Mouse (Mus musculus) layer of hippocampus, adult 2 months (tissue): ENCODE measurements around the gene Celf2. TPM values are rescaled to one million over a fixed set of nuclear protein-coding genes. Genes with fewer than 3 reads are reported as not detected.
A peak's percentile ranks its signal among the peaks of the same experiment; 100 is the strongest.

ENCODE experiments used
- DNase-seq, 2 experiments: peaks; one replicate each; pipeline ENCODE4 v3.0.0; 2022; ENCODE audit warnings: low spot score in 2 of 2
- H3K27ac ChIP-seq: fragments of 200-600 bp; 2 replicates; pipeline ENCODE4 v1.8.1; 2022
- H3K4me3 ChIP-seq: fragments of 200-600 bp; 2 replicates; pipeline ENCODE4 v1.8.1; 2022; ENCODE audit warnings: mild to moderate bottlenecking
- CTCF ChIP-seq: fragments of 200-600 bp; conservative IDR thresholded peaks from 2 replicates; pipeline ENCODE4 v1.8.1; 2022; ENCODE audit warnings: antibody characterized with exemption, mild to moderate bottlenecking, moderate library complexity
- total RNA-seq, 2 experiments: library from RNA; stranded (reverse); gene quantifications; 2 replicates each; pipeline ENCODE4 v1.2.3; 2021

The Celf2 gene
- total RNA-seq, 2 experiments from 2014 or later = 500 to 535 TPM

DNA sequence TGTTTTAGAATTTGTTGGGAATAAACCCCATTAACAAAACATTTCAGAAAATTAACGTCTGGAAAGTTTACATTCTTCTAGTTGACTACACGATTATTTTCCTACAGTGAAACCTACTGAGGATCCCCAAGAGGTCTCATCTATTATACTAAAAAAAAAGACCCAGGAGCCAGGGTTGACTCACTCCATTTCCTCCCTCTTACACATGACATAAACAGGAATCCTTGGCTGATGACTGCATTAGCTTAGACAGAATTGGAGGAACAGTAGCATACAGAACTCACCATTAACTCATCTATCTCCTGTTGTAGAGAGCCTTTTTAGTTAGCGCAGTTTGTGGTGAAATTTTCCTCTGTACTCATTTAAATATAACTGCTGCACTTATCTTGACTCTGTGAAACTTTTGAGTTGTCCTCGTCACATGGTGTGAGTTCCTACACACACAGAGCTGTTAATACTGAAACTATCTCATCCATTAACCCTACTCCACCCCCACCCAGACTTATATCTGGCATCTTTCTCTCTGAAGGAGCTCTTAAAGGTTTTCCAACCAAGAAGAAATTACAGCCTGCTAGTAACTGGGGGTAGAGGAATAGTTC lies 813.9 kb downstream of the Celf2 start:
- Histone ChIP-seq H3K27ac (no peak overlapping the region), H3K4me3 (no peak overlapping the region)
- no peak for TF ChIP-seq CTCF
- DNase-seq = no peak

- TF ChIP-seq CTCF = no peak
- Histone ChIP-seq H3K4me3 (no peak overlapping the region), H3K27ac (no peak overlapping the region)
- no peak for DNase-seq
These were observed 819.7 kb downstream of the Celf2 start for GRCm38 (mm10) chr2:6689689-6690088.

GRCm38 (mm10) chr2:6678231-6678630 lies 831.1 kb downstream of the Celf2 start:
- Histone ChIP-seq H3K4me3 (no peak overlapping the region), H3K27ac (no peak overlapping the region)
- no peak for TF ChIP-seq CTCF
- no peak for DNase-seq

- no peak for DNase-seq
- no peak overlapping the region for H3K27ac ChIP-seq
- no peak for TF ChIP-seq CTCF
- no peak overlapping the region for H3K4me3 ChIP-seq
These were observed 831.9 kb downstream of the Celf2 start for GRCm38 (mm10) chr2:6677457-6677856.

DNA sequence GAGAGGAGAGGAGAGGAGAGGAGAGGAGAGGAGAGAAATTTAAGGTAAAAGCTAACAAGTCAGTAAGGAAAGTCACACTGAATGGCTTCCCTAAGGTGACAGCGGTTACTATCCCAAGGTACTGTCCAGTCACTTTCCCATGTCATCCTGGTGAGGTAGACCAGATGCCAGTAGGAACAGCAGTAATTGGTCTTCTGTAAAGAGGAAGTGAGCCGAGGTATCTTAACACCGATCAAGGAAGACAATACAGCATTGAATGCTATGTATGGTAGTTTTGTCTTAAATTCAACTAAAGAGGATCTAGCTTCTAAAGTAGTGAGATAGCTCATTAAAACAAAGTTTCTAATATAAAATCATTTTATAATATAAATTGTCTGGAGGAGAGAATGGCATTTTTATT lies 835.0 kb downstream of the Celf2 start:
- Histone ChIP-seq H3K27ac (no peak overlapping the region), H3K4me3 (no peak overlapping the region)
- DNase-seq = no peak
- no peak for TF ChIP-seq CTCF

- no peak for DNase-seq
- H3K4me3 ChIP-seq = no peak overlapping the region
- H3K27ac ChIP-seq = 0 out of 2 replicates have a peak overlapping the region, but pooled peaks have one; percentile 1
- TF ChIP-seq CTCF = no peak
These were observed 835.9 kb downstream of the Celf2 start for GRCm38 (mm10) chr2:6673418-6673817.

GRCm38 (mm10) chr2:6667611-6668010 lies 841.8 kb downstream of the Celf2 start:
- no peak overlapping the region for H3K4me3 ChIP-seq
- peak overlapping the region; percentile 67 for H3K27ac ChIP-seq
- peak in 1 of 2 experiments; percentile 46 for DNase-seq
- no peak for TF ChIP-seq CTCF

DNA sequence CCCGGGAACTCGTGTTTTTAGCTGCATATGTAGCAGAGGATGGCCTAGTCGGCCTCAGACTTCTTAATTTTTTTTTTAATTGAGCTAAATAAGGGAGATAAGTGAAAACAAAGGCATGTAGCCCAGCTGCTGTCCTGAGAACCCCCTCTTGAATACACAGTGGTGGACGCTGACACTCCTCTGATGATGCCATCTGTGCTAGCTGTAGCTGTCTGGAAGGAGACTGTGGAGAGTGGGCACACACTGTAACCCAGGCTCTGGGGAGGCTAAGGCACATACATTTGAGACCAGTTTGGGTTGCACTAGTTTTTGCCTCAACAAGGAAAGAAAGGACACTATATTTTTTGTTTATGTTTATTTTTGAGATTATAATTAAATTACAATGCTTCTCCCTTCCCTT lies 849.5 kb downstream of the Celf2 start:
- Histone ChIP-seq H3K27ac (no peak overlapping the region; the same call in 1 of the 2 replicates), H3K4me3 (no peak overlapping the region)
- no peak for DNase-seq
- TF ChIP-seq CTCF = no peak

DNA sequence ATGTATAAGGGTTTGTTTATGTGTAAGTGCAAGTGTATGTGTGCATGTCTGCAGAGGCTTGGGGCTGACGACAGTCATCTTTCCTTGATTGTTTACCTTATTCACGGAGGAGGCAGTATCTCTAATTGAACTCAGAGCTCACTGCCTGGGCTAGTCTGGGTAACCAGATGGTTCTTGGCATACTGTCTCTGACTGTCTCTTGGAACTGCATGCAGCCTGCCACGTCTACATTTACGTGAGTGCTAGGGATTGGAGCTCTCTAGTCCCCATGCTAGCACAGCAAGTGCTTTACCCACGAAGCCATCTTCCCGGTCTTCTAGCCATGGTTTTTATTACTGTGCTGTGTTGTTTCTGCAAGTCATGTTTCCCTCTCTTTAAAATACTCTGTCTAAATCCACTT lies 855.6 kb downstream of the Celf2 start:
- no peak for TF ChIP-seq CTCF
- DNase-seq = peak; percentile 49 to 64
- H3K4me3 ChIP-seq = no peak overlapping the region
- H3K27ac ChIP-seq = peak overlapping the region; percentile 56

DNA sequence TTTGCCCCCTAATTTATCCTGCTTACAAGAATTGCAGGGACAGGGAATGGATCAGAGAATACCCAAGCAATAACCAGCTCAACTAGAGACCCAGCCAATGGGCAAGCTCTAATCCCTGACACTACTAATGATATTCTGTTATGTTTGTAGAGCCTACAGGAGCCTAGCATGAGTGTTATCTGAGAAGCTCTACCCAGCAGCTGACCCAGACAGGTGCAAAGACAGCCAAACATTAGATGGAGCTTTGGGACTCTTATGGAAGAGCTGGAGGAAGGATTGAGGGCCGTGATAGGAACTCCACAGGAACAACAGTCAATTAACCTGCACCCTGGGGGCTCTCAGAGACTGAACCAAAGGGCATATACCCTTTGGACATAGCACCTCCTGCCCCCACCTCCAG lies 857.7 kb downstream of the Celf2 start:
- no peak overlapping the region for H3K4me3 ChIP-seq
- no peak for DNase-seq
- TF ChIP-seq CTCF = no peak
- H3K27ac ChIP-seq = no peak overlapping the region

DNA sequence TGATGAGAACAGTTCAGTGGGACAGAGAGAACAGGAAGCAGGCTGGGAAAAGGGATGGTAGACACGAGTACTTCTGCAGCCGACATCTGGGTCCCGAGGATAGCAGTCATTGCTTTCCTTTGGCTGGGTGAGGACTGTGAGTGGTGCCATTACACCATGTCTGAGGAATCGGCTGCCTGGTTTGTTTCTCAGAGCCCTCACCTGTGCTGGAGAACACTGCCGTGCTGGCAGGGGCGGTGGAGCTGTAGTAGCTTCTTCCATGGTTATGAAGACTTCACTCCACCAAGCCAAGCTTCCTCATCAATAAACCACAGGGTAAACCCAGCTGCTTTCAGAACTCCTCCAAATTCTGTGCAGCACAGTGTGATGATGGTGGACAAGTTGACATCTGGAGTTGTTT lies 860.5 kb downstream of the Celf2 start:
- Histone ChIP-seq H3K4me3 (no peak overlapping the region), H3K27ac (peak overlapping the region; percentile 18; the same call in 1 of the 2 replicates)
- no peak for TF ChIP-seq CTCF
- no peak for DNase-seq

GRCm38 (mm10) chr2:6647028-6647427 lies 862.3 kb downstream of the Celf2 start:
- H3K27ac ChIP-seq = no peak overlapping the region
- no peak for DNase-seq
- no peak overlapping the region for H3K4me3 ChIP-seq
- TF ChIP-seq CTCF = no peak

- DNase-seq = no peak
- Histone ChIP-seq H3K4me3 (no peak overlapping the region), H3K27ac (no peak overlapping the region)
- TF ChIP-seq CTCF = no peak
These were observed 863.0 kb downstream of the Celf2 start for GRCm38 (mm10) chr2:6646325-6646724.

GRCm38 (mm10) chr2:6642222-6642850 lies 867.0 kb downstream of the Celf2 start:
- no peak overlapping the region for H3K4me3 ChIP-seq
- no peak for DNase-seq
- H3K27ac ChIP-seq = no peak overlapping the region
- peak; percentile 44 for TF ChIP-seq CTCF
